Mouse (Mus musculus) ES-Bruce4 (cell line): ENCODE data around the gene Itgb4.

Source experiments
- CTCF ChIP-seq: IDR thresholded peaks from one replicate; pipeline ENCODE4 v1.8.1; 2011; ENCODE audit warnings: low read depth, low read length
- POLR2A ChIP-seq: IDR thresholded peaks from one replicate; pipeline ENCODE4 v1.8.1; 2011; ENCODE audit warnings: low read length; ENCODE audit not compliant: insufficient read depth

- TF ChIP-seq CTCF (no peak), POLR2A (no peak)
These were observed 20.7 kb downstream of the Itgb4 start for GRCm38 (mm10) chr11:115995256-115995655.
